Mouse (Mus musculus): ENCODE results near the gene Cpne5.

Gene Cpne5

GRCm38 (mm10) chr17:29167371-29167770 lies 70.6 kb downstream of the Cpne5 start:
- DNase-seq, result peak; percentile 52

- peak; percentile 62 for DNase-seq
Measured at GRCm38 (mm10) chr17:29165967-29166578, 71.9 kb downstream of the Cpne5 start.

GRCm38 (mm10) chr17:29165452-29165851 lies 72.5 kb downstream of the Cpne5 start:
- DNase-seq, result no peak

- DNase-seq, result peak; percentile 71
Measured at GRCm38 (mm10) chr17:29164469-29165111, 73.4 kb downstream of the Cpne5 start.

GRCm38 (mm10) chr17:29162334-29162733 lies 75.6 kb downstream of the Cpne5 start:
- no peak for DNase-seq

GRCm38 (mm10) chr17:29159743-29160455 lies 78.1 kb downstream of the Cpne5 start:
- DNase-seq, result no peak

GRCm38 (mm10) chr17:29159320-29159719 lies 78.6 kb downstream of the Cpne5 start:
- no peak for DNase-seq

- no peak for DNase-seq
Measured at GRCm38 (mm10) chr17:29158899-29159298, 79.1 kb downstream of the Cpne5 start.

GRCm38 (mm10) chr17:29156866-29157265 lies 81.1 kb downstream of the Cpne5 start:
- DNase-seq, result no peak

GRCm38 (mm10) chr17:29156396-29156795 lies 81.6 kb downstream of the Cpne5 start:
- DNase-seq, result no peak

GRCm38 (mm10) chr17:29155355-29156135 lies 82.4 kb downstream of the Cpne5 start:
- DNase-seq, result no peak

- peak; percentile 52 for DNase-seq
Measured at GRCm38 (mm10) chr17:29154247-29154646, 83.7 kb downstream of the Cpne5 start.

GRCm38 (mm10) chr17:29152547-29152946 lies 85.4 kb downstream of the Cpne5 start:
- no peak for DNase-seq

- no peak for DNase-seq
Measured at GRCm38 (mm10) chr17:29149766-29150165, 88.2 kb downstream of the Cpne5 start.

GRCm38 (mm10) chr17:29147773-29148172 lies 90.2 kb downstream of the Cpne5 start:
- DNase-seq, result no peak

- no peak for DNase-seq
Measured at GRCm38 (mm10) chr17:29147273-29147672, 90.7 kb downstream of the Cpne5 start.

GRCm38 (mm10) chr17:29145101-29145500 lies 92.9 kb downstream of the Cpne5 start:
- DNase-seq, result no peak

GRCm38 (mm10) chr17:29143266-29143665 lies 94.7 kb downstream of the Cpne5 start:
- no peak for DNase-seq

GRCm38 (mm10) chr17:29141577-29141976 lies 96.4 kb downstream of the Cpne5 start:
- DNase-seq, result no peak

- DNase-seq, result no peak
Measured at GRCm38 (mm10) chr17:29137906-29138305, 100.1 kb downstream of the Cpne5 start.

GRCm38 (mm10) chr17:29136236-29136635 lies 101.7 kb downstream of the Cpne5 start:
- peak; percentile 81 for DNase-seq

- no peak for DNase-seq
Measured at GRCm38 (mm10) chr17:29135066-29135465, 102.9 kb downstream of the Cpne5 start.

GRCm38 (mm10) chr17:29129341-29129740 lies 108.6 kb downstream of the Cpne5 start:
- no peak for DNase-seq
